Mouse (Mus musculus): ENCODE measurements around the gene Cuedc1. TPM values are rescaled to one million over a fixed set of nuclear protein-coding genes. Genes with fewer than 3 reads are reported as not detected.
"Not testable (repeated sequence)": the region's sequence is repeated elsewhere in the genome, so short reads cannot be mapped to it uniquely, and the experiment has no call there.

The Cuedc1 gene
- total and polyA plus RNA-seq, 2 experiments from 2014 or later = 17.0 to 19.2 TPM

- no peak overlapping the region for H3K4me3 ChIP-seq (ENCODE audit: low read depth, low read length)
- H3K9ac ChIP-seq (replicated peaks; ENCODE audit: low read depth, low read length) = no peak overlapping the region
- no peak overlapping the region for H3K4me2 ChIP-seq (ENCODE audit: low read depth, low read length)
- peaks cover 26% of the 10 kb centered on the region for H3K27me3 ChIP-seq (ENCODE audit: control insufficient read depth, insufficient read depth, low read length)
- whole genome bisulfite sequencing = 33% methylated on average over 4 of the region's 4 CpGs
- no peaks in the 10 kb centered on the region for H3K36me3 ChIP-seq (replicated peaks; ENCODE audit: control insufficient read depth, insufficient read depth, low read length)
- H3K4me1 ChIP-seq (ENCODE audit: control insufficient read depth, insufficient read depth) = peaks cover 17% of the 10 kb centered on the region
- TF ChIP-seq CTCF (IDR thresholded peaks at IDR 0.05; ENCODE audit: low read depth) (peak; percentile 12; the same call in 1 of the 2 replicates), EP300 (IDR thresholded peaks at IDR 0.05; ENCODE audit: low read depth) (no peak)
- no peak overlapping the region for H3K27ac ChIP-seq (ENCODE audit: low read depth)
- no peak for DNase-seq (ENCODE audit: low spot score)
- ATAC-seq (ENCODE audit: insufficient read depth, low read depth) = no peak
- H3K9me3 ChIP-seq (replicated peaks; ENCODE audit: control insufficient read depth, low read length) = no peaks in the 10 kb centered on the region
Measured at GRCm38 (mm10) chr11:88192595-88192994, 94.7 kb downstream of the Cuedc1 start.

GRCm38 (mm10) chr11:88193098-88193823 is 95.4 kb downstream of the Cuedc1 start:
- 18% methylated on average over 34 of the region's 34 CpGs for WGBS
- no peaks in the 10 kb centered on the region for H3K9me3 ChIP-seq (replicated peaks; ENCODE audit: control insufficient read depth, low read length)
- TF ChIP-seq CTCF (IDR thresholded peaks at IDR 0.05; ENCODE audit: low read depth) (no peak), EP300 (IDR thresholded peaks at IDR 0.05; ENCODE audit: low read depth) (no peak)
- peak overlapping the region; percentile 21 for H3K4me3 ChIP-seq (ENCODE audit: low read depth, low read length)
- no peaks in the 10 kb centered on the region for H3K36me3 ChIP-seq (replicated peaks; ENCODE audit: control insufficient read depth, insufficient read depth, low read length)
- peak overlapping the region; percentile 54 for H3K4me2 ChIP-seq (ENCODE audit: low read depth, low read length)
- no peak overlapping the region for H3K27ac ChIP-seq (ENCODE audit: low read depth)
- H3K9ac ChIP-seq (replicated peaks; ENCODE audit: low read depth, low read length) = peak overlapping the region; percentile 48; the same call in 1 of the 2 replicates
- ATAC-seq (ENCODE audit: insufficient read depth, low read depth) (no peak), DNase-seq (ENCODE audit: low spot score) (no peak)
- H3K27me3 ChIP-seq (ENCODE audit: control insufficient read depth, insufficient read depth, low read length) = peaks cover 26% of the 10 kb centered on the region
- peaks cover 17% of the 10 kb centered on the region for H3K4me1 ChIP-seq (ENCODE audit: control insufficient read depth, insufficient read depth)

DNA sequence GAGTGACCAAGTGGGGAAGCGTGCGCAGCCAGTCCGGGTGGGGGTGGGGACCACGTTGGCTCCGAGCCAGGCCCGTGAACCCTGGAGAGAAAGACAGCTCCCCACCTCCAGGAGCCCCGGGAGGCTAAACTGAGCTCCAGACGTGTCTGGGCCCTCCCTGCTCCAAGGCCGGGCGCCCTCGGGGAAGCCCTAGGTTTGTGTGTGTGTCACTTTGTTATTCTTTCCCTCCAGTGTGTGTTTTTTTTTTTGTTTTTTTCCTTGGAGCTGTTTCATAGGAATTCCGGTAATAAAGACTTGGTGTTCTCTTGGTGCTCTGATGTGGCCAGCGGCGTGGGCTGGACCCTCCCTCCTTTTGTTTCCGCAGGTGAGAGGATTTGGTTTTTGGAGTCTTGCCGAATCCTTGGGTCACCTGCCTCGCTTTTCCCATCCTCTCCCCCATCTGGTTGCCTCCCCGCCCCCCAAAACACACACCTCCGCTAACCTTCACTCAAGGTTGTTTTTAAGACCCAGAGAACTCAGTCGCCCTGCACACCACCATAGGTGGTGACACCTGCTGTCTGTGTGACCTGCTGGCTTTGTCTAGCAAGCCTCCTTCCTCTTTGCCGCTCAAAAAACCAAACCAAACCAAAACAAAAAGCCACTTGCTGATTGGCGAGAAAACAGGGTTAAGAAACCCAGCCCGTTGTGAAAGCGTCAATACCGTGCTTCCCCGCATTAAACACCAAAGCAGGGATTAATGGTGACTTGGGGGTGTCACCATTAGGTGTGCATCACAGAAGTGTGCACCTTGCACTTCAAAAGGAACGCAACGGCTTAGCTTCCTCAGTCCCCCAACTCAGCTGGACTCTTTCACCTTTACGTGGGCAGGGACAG is 96.2 kb downstream of the Cuedc1 start:
- H3K4me1 ChIP-seq (ENCODE audit: control insufficient read depth, insufficient read depth) = peaks cover 17% of the 10 kb centered on the region
- ATAC-seq (ENCODE audit: insufficient read depth, low read depth) (peak; percentile 18; the same call in 1 of the 2 replicates), DNase-seq (ENCODE audit: low spot score) (no peak)
- no peaks in the 10 kb centered on the region for H3K9me3 ChIP-seq (replicated peaks; ENCODE audit: control insufficient read depth, low read length)
- no peak for TF ChIP-seq CTCF (IDR thresholded peaks at IDR 0.05; ENCODE audit: low read depth)
- TF ChIP-seq EP300 (IDR thresholded peaks at IDR 0.05; ENCODE audit: low read depth) = no peak
- 29% methylated on average over 29 of the region's 29 CpGs for WGBS
- H3K36me3 ChIP-seq (replicated peaks; ENCODE audit: control insufficient read depth, insufficient read depth, low read length) = no peaks in the 10 kb centered on the region
- peak overlapping the region; percentile 48; the same call in 1 of the 2 replicates for H3K9ac ChIP-seq (replicated peaks; ENCODE audit: low read depth, low read length)
- peak overlapping the region; percentile 54 for H3K4me2 ChIP-seq (ENCODE audit: low read depth, low read length)
- H3K27me3 ChIP-seq (ENCODE audit: control insufficient read depth, insufficient read depth, low read length) = peaks cover 26% of the 10 kb centered on the region
- no peak overlapping the region for H3K27ac ChIP-seq (ENCODE audit: low read depth)
- peak overlapping the region; percentile 21 for H3K4me3 ChIP-seq (ENCODE audit: low read depth, low read length)

- ATAC-seq (ENCODE audit: insufficient read depth, low read depth); H3K27ac ChIP-seq (ENCODE audit: low read depth); H3K4me2 ChIP-seq (ENCODE audit: low read depth, low read length); H3K4me3 ChIP-seq (ENCODE audit: low read depth, low read length); H3K9ac ChIP-seq (replicated peaks; ENCODE audit: low read depth, low read length); H3K9me3 ChIP-seq (replicated peaks; ENCODE audit: control insufficient read depth, low read length); H3K36me3 ChIP-seq (replicated peaks; ENCODE audit: control insufficient read depth, insufficient read depth, low read length); DNase-seq (ENCODE audit: low spot score): not testable (repeated sequence)
- Histone ChIP-seq H3K4me1 (ENCODE audit: control insufficient read depth, insufficient read depth) (peaks cover 25% of the 10 kb centered on the region), H3K27me3 (ENCODE audit: control insufficient read depth, insufficient read depth, low read length) (peaks cover 26% of the 10 kb centered on the region)
- WGBS = 95% methylated on average over 3 of the region's 3 CpGs
Measured at GRCm38 (mm10) chr11:88195699-88196098, 97.8 kb downstream of the Cuedc1 start.

DNA sequence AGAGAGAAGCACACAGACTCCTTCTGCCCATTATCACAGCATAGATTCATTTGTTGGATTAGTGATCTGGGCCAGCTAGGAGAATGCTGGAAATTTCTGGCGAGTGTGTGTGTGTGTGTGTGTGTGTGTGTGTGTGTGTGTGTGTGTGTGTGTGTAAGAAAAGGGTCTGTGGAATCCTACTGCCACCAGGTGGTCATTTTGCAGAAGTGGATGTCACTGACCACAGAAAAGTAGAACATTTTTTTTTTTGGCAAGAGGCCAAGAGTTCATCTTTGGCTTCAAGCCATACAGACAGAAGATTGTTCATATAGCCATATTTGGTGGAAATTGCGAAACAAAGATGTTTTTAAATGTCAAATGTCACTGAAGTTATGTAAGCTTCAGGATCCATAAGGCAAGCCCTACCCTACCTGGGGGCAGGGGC is 99.3 kb downstream of the Cuedc1 start:
- no peaks in the 10 kb centered on the region for H3K36me3 ChIP-seq (replicated peaks; ENCODE audit: control insufficient read depth, insufficient read depth, low read length)
- DNase-seq (ENCODE audit: low spot score) (peak; percentile 73), ATAC-seq (ENCODE audit: insufficient read depth, low read depth) (no peak)
- peak overlapping the region; percentile 47; the same call in 1 of the 2 replicates for H3K27ac ChIP-seq (ENCODE audit: low read depth)
- H3K27me3 ChIP-seq (ENCODE audit: control insufficient read depth, insufficient read depth, low read length) = peaks cover 18% of the 10 kb centered on the region; the same call in 1 of the 2 replicates
- TF ChIP-seq CTCF (IDR thresholded peaks at IDR 0.05; ENCODE audit: low read depth) (peak; percentile 78), EP300 (IDR thresholded peaks at IDR 0.05; ENCODE audit: low read depth) (peak; percentile 49; the same call in 1 of the 2 replicates)
- WGBS = 3% methylated on average over 2 of the region's 2 CpGs
- peaks cover 35% of the 10 kb centered on the region for H3K4me1 ChIP-seq (ENCODE audit: control insufficient read depth, insufficient read depth)
- H3K4me2 ChIP-seq (ENCODE audit: low read depth, low read length) = no peak overlapping the region
- H3K4me3 ChIP-seq (ENCODE audit: low read depth, low read length) = no peak overlapping the region
- H3K9me3 ChIP-seq (replicated peaks; ENCODE audit: control insufficient read depth, low read length) = no peaks in the 10 kb centered on the region
- no peak overlapping the region for H3K9ac ChIP-seq (replicated peaks; ENCODE audit: low read depth, low read length)
